Mouse (Mus musculus): ENCODE data around the gene Scgb3a1. TPM values are rescaled to one million over a fixed set of nuclear protein-coding genes. Genes with fewer than 3 reads are reported as not detected.
A peak's percentile ranks its signal among the peaks of the same experiment; 100 is the strongest.

Scgb3a1 gene
- total RNA-seq, 2 experiments from 2014 or later: not detected

GRCm38 (mm10) chr11:49658065-49658464 is 5.3 kb upstream of the Scgb3a1 start:
- DNase-seq (ENCODE audit: low spot score in 2 of 2): no peak

GRCm38 (mm10) chr11:49658791-49659469 is 4.5 kb upstream of the Scgb3a1 start:
- DNase-seq (ENCODE audit: low spot score in 2 of 2): no peak

- DNase-seq (ENCODE audit: low spot score in 2 of 2): no peak
Measured at GRCm38 (mm10) chr11:49659470-49659799, 4.0 kb upstream of the Scgb3a1 start.

GRCm38 (mm10) chr11:49662292-49662780 is 1.1 kb upstream of the Scgb3a1 start:
- DNase-seq (ENCODE audit: low spot score in 2 of 2): no peak

GRCm38 (mm10) chr11:49664262-49665140 is 1.1 kb downstream of the Scgb3a1 start:
- DNase-seq (ENCODE audit: low spot score in 2 of 2): no peak

GRCm38 (mm10) chr11:49665462-49665861 is 2.1 kb downstream of the Scgb3a1 start:
- DNase-seq (ENCODE audit: low spot score in 2 of 2): no peak

- no peak for DNase-seq (ENCODE audit: low spot score in 2 of 2)
Measured at GRCm38 (mm10) chr11:49673433-49673832, 10.0 kb downstream of the Scgb3a1 start.

- no peak for DNase-seq (ENCODE audit: low spot score in 2 of 2)
Measured at GRCm38 (mm10) chr11:49684237-49684973, 21.0 kb downstream of the Scgb3a1 start.

GRCm38 (mm10) chr11:49695013-49695412 is 31.6 kb downstream of the Scgb3a1 start:
- no peak for DNase-seq (ENCODE audit: low spot score in 2 of 2)

- no peak for DNase-seq (ENCODE audit: low spot score in 2 of 2)
Measured at GRCm38 (mm10) chr11:49695695-49696094, 32.3 kb downstream of the Scgb3a1 start.

GRCm38 (mm10) chr11:49696472-49696871 is 33.1 kb downstream of the Scgb3a1 start:
- DNase-seq (ENCODE audit: low spot score in 2 of 2): no peak

- no peak for DNase-seq (ENCODE audit: low spot score in 2 of 2)
Measured at GRCm38 (mm10) chr11:49697779-49698178, 34.4 kb downstream of the Scgb3a1 start.

GRCm38 (mm10) chr11:49699079-49699478 is 35.7 kb downstream of the Scgb3a1 start:
- DNase-seq (ENCODE audit: low spot score in 2 of 2): no peak

GRCm38 (mm10) chr11:49702014-49702413 is 38.6 kb downstream of the Scgb3a1 start:
- no peak for DNase-seq (ENCODE audit: low spot score in 2 of 2)

GRCm38 (mm10) chr11:49704804-49705203 is 41.4 kb downstream of the Scgb3a1 start:
- no peak for DNase-seq (ENCODE audit: low spot score in 2 of 2)

GRCm38 (mm10) chr11:49707834-49708233 is 44.4 kb downstream of the Scgb3a1 start:
- no peak for DNase-seq (ENCODE audit: low spot score in 2 of 2)

GRCm38 (mm10) chr11:49710664-49711063 is 47.3 kb downstream of the Scgb3a1 start:
- DNase-seq (ENCODE audit: low spot score in 2 of 2): no peak

GRCm38 (mm10) chr11:49711981-49712554 is 48.7 kb downstream of the Scgb3a1 start:
- DNase-seq (ENCODE audit: low spot score in 2 of 2): no peak

- DNase-seq (ENCODE audit: low spot score in 2 of 2): peak; percentile 96 to 98
Measured at GRCm38 (mm10) chr11:49712555-49713335, 49.3 kb downstream of the Scgb3a1 start, which contains the start of gene Cnot6. Gene Cnot6 (minus strand): TSS chr11:49712723.

Data from layer of hippocampus, postnatal 14 days (tissue).